Mouse (Mus musculus) liver, postnatal 0 days (tissue): ENCODE results near the gene Zbtb20. TPM values are rescaled to one million over a fixed set of nuclear protein-coding genes. Genes with fewer than 3 reads are reported as not detected.

ENCODE experiments used
- ATAC-seq: fragments of 200-750 bp; cut with Nextera tagmentation; 2 replicates; pipeline ENCODE4 v1.8.0; 2017; ENCODE audit warnings: mild to moderate bottlenecking, moderate library complexity
- DNase-seq: peaks from one replicate; pipeline ENCODE4 v3.0.0-alpha.2; 2016
- H3K27ac ChIP-seq: fragments of 300-500 bp; sonication (generic); 2 replicates; pipeline ENCODE4 v1.5.1; 2014; ENCODE audit warnings: antibody characterized with exemption, moderate library complexity, mild to moderate bottlenecking, low read depth
- H3K27me3 ChIP-seq: fragments of 300-500 bp; sonication (generic); 2 replicates; pipeline ENCODE4 v1.6.1; 2014; ENCODE audit warnings: low read length, control low read depth, mixed read lengths; ENCODE audit not compliant: insufficient read depth
- H3K36me3 ChIP-seq: fragments of 300-500 bp; sonication (generic); replicated peaks from 2 replicates; pipeline ENCODE4 v1.6.1; 2014; ENCODE audit warnings: mild to moderate bottlenecking, control low read depth, low read length, moderate library complexity, mixed read lengths; ENCODE audit not compliant: insufficient read depth
- H3K4me1 ChIP-seq: fragments of 300-500 bp; sonication (generic); 2 replicates; pipeline ENCODE4 v1.6.1; 2014; ENCODE audit warnings: antibody characterized with exemption, mild to moderate bottlenecking, control low read depth; ENCODE audit not compliant: insufficient read depth
- H3K4me2 ChIP-seq: fragments of 300-500 bp; sonication (generic); 2 replicates; pipeline ENCODE4 v1.6.1; 2014; ENCODE audit warnings: low read depth, mild to moderate bottlenecking, low read length, moderate library complexity, mixed read lengths
- H3K4me3 ChIP-seq: fragments of 300-500 bp; sonication (generic); 2 replicates; pipeline ENCODE4 v1.5.1; 2014; ENCODE audit warnings: low read depth, low read length
- H3K9ac ChIP-seq: fragments of 300-500 bp; sonication (generic); replicated peaks from 2 replicates; pipeline ENCODE4 v1.6.1; 2014; ENCODE audit warnings: mild to moderate bottlenecking, moderate library complexity
- H3K9me3 ChIP-seq: fragments of 300-500 bp; sonication (generic); 2 replicates; pipeline ENCODE4 v1.6.1; 2016; ENCODE audit warnings: mild to moderate bottlenecking, control low read depth, low read length, mixed read lengths
- CTCF ChIP-seq: sonication (generic); IDR thresholded peaks from 2 replicates; pipeline ENCODE4 v1.5.1; 2016; ENCODE audit warnings: antibody characterized with exemption, low read depth
- EP300 ChIP-seq: IDR thresholded peaks from 2 replicates; pipeline ENCODE4 v1.6.1; 2016; ENCODE audit warnings: antibody characterized with exemption, low read depth, mild to moderate bottlenecking
- WGBS: fragments of 180-500 bp; shearing (Covaris S2); extraction: QIAGEN DNeasy Blood & Tissue Kit; methylation state at CpG from one replicate; pipeline ENCODE4 v1.1.7; 2014; ENCODE audit not compliant: insufficient replicate concordance; 5-methylcytosine and 5-hydroxymethylcytosine counted together
- polyA plus RNA-seq: library from polyadenylated mRNA; unstranded; fragments of >200 nt; fragmentation: Nextera tagmentation; extraction: Ambion mirVana; gene quantifications from 2 replicates; pipeline ENCODE4 v1.2.1, GENCODE M21; 2015

The Zbtb20 gene
- polyA plus RNA-seq, 1 experiment from 2014 or later = 9.2 TPM

- Histone ChIP-seq H3K4me3 (no peak overlapping the region), H3K27me3 (no peaks in the 10 kb centered on the region), H3K27ac (no peak overlapping the region), H3K4me2 (no peak overlapping the region), H3K9me3 (no peaks in the 10 kb centered on the region), H3K9ac (no peak overlapping the region), H3K4me1 (no peaks in the 10 kb centered on the region), H3K36me3 (no peaks in the 10 kb centered on the region)
- WGBS = 59% methylated on average over 7 of the region's 7 CpGs
- ATAC-seq (no peak), DNase-seq (no peak)
- no peak for TF ChIP-seq CTCF
- no peak for TF ChIP-seq EP300
Measured at GRCm38 (mm10) chr16:43597375-43598060, 721.8 kb downstream of the Zbtb20 start.

- Histone ChIP-seq H3K9me3 (no peaks in the 10 kb centered on the region), H3K4me3 (no peak overlapping the region), H3K4me2 (no peak overlapping the region), H3K27me3 (no peaks in the 10 kb centered on the region), H3K36me3 (no peaks in the 10 kb centered on the region), H3K4me1 (no peaks in the 10 kb centered on the region), H3K27ac (no peak overlapping the region), H3K9ac (no peak overlapping the region)
- DNase-seq = no peak
- 71% methylated on average over 2 of the region's 2 CpGs for WGBS
- TF ChIP-seq EP300 (no peak), CTCF (no peak)
- ATAC-seq = no peak
Measured at GRCm38 (mm10) chr16:43599707-43600106, 724.0 kb downstream of the Zbtb20 start.

GRCm38 (mm10) chr16:43602573-43602972 is 726.9 kb downstream of the Zbtb20 start:
- DNase-seq = no peak
- no peak overlapping the region for H3K27ac ChIP-seq

GRCm38 (mm10) chr16:43603591-43604141 is 728.0 kb downstream of the Zbtb20 start:
- no peak overlapping the region for H3K4me3 ChIP-seq
- TF ChIP-seq CTCF = no peak
- TF ChIP-seq EP300 = no peak
- H3K27ac ChIP-seq = no peak overlapping the region
- DNase-seq = no peak
- ATAC-seq = no peak
- no peak overlapping the region for H3K4me2 ChIP-seq
- no peaks in the 10 kb centered on the region for H3K4me1 ChIP-seq
- H3K9ac ChIP-seq = no peak overlapping the region
- 45% methylated on average over 9 of the region's 9 CpGs for WGBS
- H3K36me3 ChIP-seq = no peaks in the 10 kb centered on the region
- H3K27me3 ChIP-seq = no peaks in the 10 kb centered on the region
- H3K9me3 ChIP-seq = peaks cover 6% of the 10 kb centered on the region; the same call in 1 of the 2 replicates

More at GRCm38 (mm10) chr16:43602573-43602972, 726.9 kb downstream of the Zbtb20 start:
- H3K27me3 ChIP-seq = no peaks in the 10 kb centered on the region
- WGBS = 67% methylated on average over 4 of the region's 4 CpGs
- TF ChIP-seq CTCF = no peak
- no peaks in the 10 kb centered on the region for H3K4me1 ChIP-seq
- no peaks in the 10 kb centered on the region for H3K36me3 ChIP-seq
- H3K4me2 ChIP-seq = no peak overlapping the region
- peaks cover 5% of the 10 kb centered on the region; the same call in 1 of the 2 replicates for H3K9me3 ChIP-seq
- H3K9ac ChIP-seq = no peak overlapping the region
- no peak overlapping the region for H3K4me3 ChIP-seq
- ATAC-seq = no peak

- no peak for ATAC-seq
- TF ChIP-seq EP300 (no peak), CTCF (no peak)
Measured at GRCm38 (mm10) chr16:43604399-43605013, 728.8 kb downstream of the Zbtb20 start.

GRCm38 (mm10) chr16:43607086-43607485 is 731.4 kb downstream of the Zbtb20 start:
- DNase-seq = no peak
- TF ChIP-seq CTCF = no peak
- H3K27ac ChIP-seq = no peak overlapping the region
- no peaks in the 10 kb centered on the region for H3K27me3 ChIP-seq
- H3K9ac ChIP-seq = no peak overlapping the region
- H3K4me1 ChIP-seq = no peaks in the 10 kb centered on the region
- no peak for ATAC-seq
- no peak overlapping the region for H3K4me2 ChIP-seq
- H3K4me3 ChIP-seq = no peak overlapping the region
- H3K36me3 ChIP-seq = no peaks in the 10 kb centered on the region; the same call in 1 of the 2 replicates
- H3K9me3 ChIP-seq = peaks cover 6% of the 10 kb centered on the region; the same call in 1 of the 2 replicates

More at GRCm38 (mm10) chr16:43604399-43605013, 728.8 kb downstream of the Zbtb20 start:
- Histone ChIP-seq H3K4me3 (no peak overlapping the region), H3K36me3 (no peaks in the 10 kb centered on the region), H3K9me3 (peaks cover 6% of the 10 kb centered on the region; the same call in 1 of the 2 replicates), H3K27ac (no peak overlapping the region), H3K27me3 (no peaks in the 10 kb centered on the region), H3K4me1 (no peaks in the 10 kb centered on the region), H3K4me2 (no peak overlapping the region), H3K9ac (no peak overlapping the region)
- 71% methylated on average over 4 of the region's 4 CpGs for whole genome bisulfite sequencing
- no peak for DNase-seq
